Mouse (Mus musculus) thymus, adult 2 months (tissue): ENCODE results near the gene Aplnr.

Experiments
- CTCF ChIP-seq: fragments of 200-500 bp; IDR thresholded peaks from 2 replicates; pipeline ENCODE4 v1.5.1; 2012; ENCODE audit warnings: mild to moderate bottlenecking, control low read depth, low read length, moderate library complexity, borderline replicate concordance; ENCODE audit not compliant: control insufficient read depth, poor library complexity, insufficient read depth; ENCODE audit errors: extremely low read depth
- POLR2A ChIP-seq: fragments of 200-500 bp; IDR thresholded peaks from 2 replicates; pipeline ENCODE4 v1.6.1; 2012; ENCODE audit warnings: mild to moderate bottlenecking, low read length, control low read depth, moderate library complexity; ENCODE audit not compliant: control insufficient read depth, poor library complexity, insufficient read depth; ENCODE audit errors: extremely low read depth

GRCm38 (mm10) chr2:85103201-85103600 is 32.8 kb upstream of the Aplnr start:
- TF ChIP-seq CTCF (no peak), POLR2A (no peak)
